Mouse (Mus musculus): Measurements from ENCODE around the gene Mcm5.

GRCm38 (mm10) chr8:75060815-75061214 lies 48.6 kb upstream of the Mcm5 start:
- TF ChIP-seq EP300 (IDR thresholded peaks at IDR 0.05; ENCODE audit: low read depth), result no peak
- no peak for TF ChIP-seq CTCF (IDR thresholded peaks at IDR 0.05; ENCODE audit: low read depth)
